Mouse (Mus musculus) bone marrow, adult 2 months (tissue): ENCODE measurements around the gene Usp7. TPM values are rescaled to one million over a fixed set of nuclear protein-coding genes. Genes with fewer than 3 reads are reported as not detected.

Experiments
- H3K27ac ChIP-seq: fragments of 200-500 bp; 2 replicates; pipeline ENCODE4 v1.5.1; 2012; ENCODE audit warnings: low read depth, mild to moderate bottlenecking, control low read depth, inconsistent platforms, low read length; ENCODE audit not compliant: control insufficient read depth, poor library complexity, insufficient read depth
- H3K4me1 ChIP-seq: fragments of 200-500 bp; 2 replicates; pipeline ENCODE4 v1.6.1; 2011; ENCODE audit warnings: low read length; ENCODE audit not compliant: control insufficient read depth, insufficient read depth
- H3K4me3 ChIP-seq: fragments of 200-500 bp; replicated peaks from 2 replicates; pipeline ENCODE3; 2011; ENCODE audit warnings: mild to moderate bottlenecking, low read depth, low read length, control low read depth; ENCODE audit not compliant: control insufficient read depth
- CTCF ChIP-seq: fragments of 200-500 bp; IDR thresholded peaks from 2 replicates; pipeline ENCODE4 v1.5.1; 2011; ENCODE audit warnings: low read length, control low read depth; ENCODE audit not compliant: control insufficient read depth, insufficient read depth
- POLR2A ChIP-seq: fragments of 200-500 bp; IDR thresholded peaks from 2 replicates; pipeline ENCODE4 v1.6.1; 2011; ENCODE audit warnings: low read depth, mild to moderate bottlenecking, control low read depth, low read length, borderline replicate concordance; ENCODE audit not compliant: control insufficient read depth
- WGBS: fragments of 180-500 bp; shearing (Covaris S2); methylation state at CpG from one replicate; pipeline ENCODE4 v1.1.7; 2018; 5-methylcytosine and 5-hydroxymethylcytosine counted together
- polyA plus RNA-seq: library from polyadenylated mRNA; stranded (reverse); fragments of >200 nt; gene quantifications from 2 replicates; pipeline ENCODE4 v1.2.4, GENCODE M21; 2011; ENCODE audit warnings: low replicate concordance; ENCODE audit not compliant: missing spikeins, insufficient read depth, insufficient read length

The Usp7 gene
- polyA plus RNA-seq, 1 experiment: 136 TPM

- no peak overlapping the region for H3K27ac ChIP-seq
- 51% methylated on average over 7 of the region's 7 CpGs for WGBS
- TF ChIP-seq POLR2A (no peak), CTCF (no peak)
- H3K4me3 ChIP-seq: no peak overlapping the region
- peaks cover 15% of the 10 kb centered on the region for H3K4me1 ChIP-seq
Observed at GRCm38 (mm10) chr16:8731630-8732029, 60.5 kb downstream of the Usp7 start.

GRCm38 (mm10) chr16:8728111-8728748 is 63.9 kb downstream of the Usp7 start:
- Histone ChIP-seq H3K4me3 (no peak overlapping the region), H3K4me1 (peaks cover 11% of the 10 kb centered on the region), H3K27ac (no peak overlapping the region)
- 88% methylated on average over 5 of the region's 5 CpGs for WGBS
- TF ChIP-seq CTCF: no peak
- no peak for TF ChIP-seq POLR2A

- H3K4me3 ChIP-seq: no peak overlapping the region
- WGBS: 81% methylated on average over 2 of the region's 2 CpGs
- TF ChIP-seq CTCF: no peak
- TF ChIP-seq POLR2A: no peak
- no peak overlapping the region for H3K27ac ChIP-seq
- peaks cover 6% of the 10 kb centered on the region for H3K4me1 ChIP-seq
Observed at GRCm38 (mm10) chr16:8725807-8726206, 66.3 kb downstream of the Usp7 start.

GRCm38 (mm10) chr16:8724031-8724430 is 68.1 kb downstream of the Usp7 start:
- WGBS: 91% methylated on average over 3 of the region's 3 CpGs
- TF ChIP-seq POLR2A: no peak
- no peak for TF ChIP-seq CTCF
- peaks cover 2% of the 10 kb centered on the region for H3K4me1 ChIP-seq
- no peak overlapping the region for H3K4me3 ChIP-seq
- peak overlapping the region; percentile 34; the same call in 1 of the 2 replicates for H3K27ac ChIP-seq

GRCm38 (mm10) chr16:8720447-8720846 is 71.7 kb downstream of the Usp7 start:
- WGBS: 85% methylated on average over 4 of the region's 4 CpGs
- H3K4me3 ChIP-seq: no peak overlapping the region
- TF ChIP-seq CTCF: no peak
- H3K4me1 ChIP-seq: no peaks in the 10 kb centered on the region; the same call in 1 of the 2 replicates
- H3K27ac ChIP-seq: no peak overlapping the region

- H3K4me1 ChIP-seq: no peaks in the 10 kb centered on the region
- TF ChIP-seq CTCF (no peak), POLR2A (no peak)
- H3K4me3 ChIP-seq: no peak overlapping the region
- 90% methylated on average over 10 of the region's 10 CpGs for WGBS
- H3K27ac ChIP-seq: no peak overlapping the region
Observed at GRCm38 (mm10) chr16:8717744-8718143, 74.4 kb downstream of the Usp7 start.

GRCm38 (mm10) chr16:8716300-8716699 is 75.8 kb downstream of the Usp7 start:
- no peak for TF ChIP-seq POLR2A
- no peak for TF ChIP-seq CTCF
- H3K4me1 ChIP-seq: no peaks in the 10 kb centered on the region
- WGBS: 68% methylated on average over 6 of the region's 6 CpGs
- no peak overlapping the region for H3K27ac ChIP-seq
- H3K4me3 ChIP-seq: no peak overlapping the region

- TF ChIP-seq POLR2A (no peak), CTCF (no peak)
- Histone ChIP-seq H3K27ac (no peak overlapping the region), H3K4me3 (no peak overlapping the region), H3K4me1 (no peaks in the 10 kb centered on the region)
- WGBS: 89% methylated on average over 10 of the region's 10 CpGs
Observed at GRCm38 (mm10) chr16:8715513-8716080, 76.5 kb downstream of the Usp7 start.

GRCm38 (mm10) chr16:8714851-8715250 is 77.3 kb downstream of the Usp7 start:
- WGBS: 90% methylated on average over 5 of the region's 5 CpGs
- H3K27ac ChIP-seq: no peak overlapping the region

More at GRCm38 (mm10) chr16:8714851-8715250, 77.3 kb downstream of the Usp7 start:
- H3K4me3 ChIP-seq: no peak overlapping the region
- TF ChIP-seq POLR2A (no peak), CTCF (no peak)
- H3K4me1 ChIP-seq: no peaks in the 10 kb centered on the region
